Mouse (Mus musculus) limb, embryonic 14.5 days (tissue): Measurements from ENCODE around the gene Inca1. TPM values are rescaled to one million over a fixed set of nuclear protein-coding genes. Genes with fewer than 3 reads are reported as not detected.

Experiments used
- ATAC-seq: fragments of 200-750 bp; cut with Nextera tagmentation; 2 replicates; pipeline ENCODE4 v1.8.0; 2017; ENCODE audit warnings: low read depth, moderate number of reproducible peaks, moderate TSS enrichment; ENCODE audit not compliant: low FRiP score
- DNase-seq: peaks from one replicate; pipeline ENCODE4 v3.0.0-alpha.2; 2015; ENCODE audit warnings: low spot score
- H3K27ac ChIP-seq: fragments of 300-500 bp; sonication (generic); replicated peaks from 2 replicates; pipeline ENCODE4 v1.5.1; 2014; ENCODE audit warnings: low read depth, mild to moderate bottlenecking, low read length, moderate library complexity, mixed read lengths
- H3K27me3 ChIP-seq: fragments of 300-500 bp; sonication (generic); 2 replicates; pipeline ENCODE4 v1.6.1; 2014; ENCODE audit warnings: low read length, mixed read lengths; ENCODE audit not compliant: control insufficient read depth, insufficient read depth
- H3K36me3 ChIP-seq: fragments of 300-500 bp; sonication (generic); 2 replicates; pipeline ENCODE4 v1.6.1; 2014; ENCODE audit warnings: mild to moderate bottlenecking, low read length, moderate library complexity, mixed read lengths; ENCODE audit not compliant: control insufficient read depth, insufficient read depth
- H3K4me1 ChIP-seq: fragments of 300-500 bp; sonication (generic); 2 replicates; pipeline ENCODE4 v1.6.1; 2014; ENCODE audit warnings: antibody characterized with exemption, low read length, mixed read lengths; ENCODE audit not compliant: control insufficient read depth, insufficient read depth
- H3K4me2 ChIP-seq: fragments of 300-500 bp; sonication (generic); replicated peaks from 2 replicates; pipeline ENCODE4 v1.6.1; 2014; ENCODE audit warnings: low read depth, mild to moderate bottlenecking, low read length, moderate library complexity; ENCODE audit not compliant: severe bottlenecking
- H3K4me3 ChIP-seq: fragments of 300-500 bp; sonication (generic); replicated peaks from 2 replicates; pipeline ENCODE4 v1.5.1; 2014; ENCODE audit warnings: low read length
- H3K9ac ChIP-seq: fragments of 300-500 bp; sonication (generic); 2 replicates; pipeline ENCODE4 v1.6.1; 2014; ENCODE audit warnings: mild to moderate bottlenecking, low read depth, low read length, moderate library complexity; ENCODE audit not compliant: severe bottlenecking
- H3K9me3 ChIP-seq: fragments of 300-500 bp; sonication (generic); 2 replicates; pipeline ENCODE4 v1.6.1; 2016; ENCODE audit warnings: low read length; ENCODE audit not compliant: control insufficient read depth
- POLR2A ChIP-seq: fragments of 200-500 bp; IDR thresholded peaks from 2 replicates; pipeline ENCODE4 v1.8.0; 2012; ENCODE audit warnings: inconsistent platforms, mild to moderate bottlenecking, moderate library complexity, borderline replicate concordance; ENCODE audit not compliant: insufficient read depth, insufficient read length; ENCODE audit errors: extremely low read depth
- WGBS: fragments of 180-500 bp; shearing (Covaris S2); extraction: QIAGEN DNeasy Blood & Tissue Kit; methylation state at CpG from one replicate; pipeline ENCODE4 v1.1.7; 2014; 5-methylcytosine and 5-hydroxymethylcytosine counted together
- polyA plus RNA-seq, 2 experiments: library from polyadenylated mRNA; depleted of rRNA in 1 of 2; stranded (reverse) in 1 of 2; unstranded in 1 of 2; fragments of >200 nt; fragmentation: Nextera tagmentation in 1 of 2; extraction: Ambion mirVana in 1 of 2; gene quantifications; 2 replicates each; pipeline versions ENCODE4 v1.2.1 to v1.2.3; 2012 to 2014

Inca1 gene
- polyA plus RNA-seq, 2 experiments = 0.81 to 1.3 TPM

GRCm38 (mm10) chr11:70693504-70693903 lies 6.5 kb downstream of the Inca1 start:
- peaks cover 6% of the 10 kb centered on the region for H3K4me1 ChIP-seq
- no peak for TF ChIP-seq POLR2A
- no peak overlapping the region for H3K4me2 ChIP-seq
- H3K4me3 ChIP-seq = no peak overlapping the region
- no peaks in the 10 kb centered on the region for H3K36me3 ChIP-seq
- H3K27ac ChIP-seq = no peak overlapping the region
- no peak for ATAC-seq
- H3K9me3 ChIP-seq = no peaks in the 10 kb centered on the region
- DNase-seq = no peak
- 61% methylated on average over 3 of the region's 3 CpGs for WGBS
- no peak overlapping the region for H3K9ac ChIP-seq
- H3K27me3 ChIP-seq = no peaks in the 10 kb centered on the region

GRCm38 (mm10) chr11:70689578-70689977 lies 10.4 kb downstream of the Inca1 start:
- 57% methylated on average over 4 of the region's 4 CpGs for WGBS
- H3K4me1 ChIP-seq = peaks cover 9% of the 10 kb centered on the region
- no peak overlapping the region for H3K4me3 ChIP-seq
- no peak for TF ChIP-seq POLR2A
- ATAC-seq (no peak), DNase-seq (no peak)
- H3K9ac ChIP-seq = no peak overlapping the region
- no peaks in the 10 kb centered on the region for H3K27me3 ChIP-seq
- no peak overlapping the region for H3K4me2 ChIP-seq
- H3K27ac ChIP-seq = no peak overlapping the region
- H3K36me3 ChIP-seq = peaks cover 13% of the 10 kb centered on the region; the same call in 1 of the 2 replicates
- H3K9me3 ChIP-seq = no peaks in the 10 kb centered on the region

- Histone ChIP-seq H3K27ac (peak overlapping the region; percentile 79), H3K4me1 (peaks cover 9% of the 10 kb centered on the region), H3K9me3 (no peaks in the 10 kb centered on the region), H3K4me2 (peak overlapping the region; percentile 79), H3K27me3 (no peaks in the 10 kb centered on the region), H3K36me3 (peaks cover 23% of the 10 kb centered on the region), H3K4me3 (peak overlapping the region; percentile 75), H3K9ac (peak overlapping the region; percentile 77)
- no peak for TF ChIP-seq POLR2A
- ATAC-seq (no peak), DNase-seq (no peak)
- 11% methylated on average over 8 of the region's 8 CpGs for WGBS
These were observed 11.6 kb downstream of the Inca1 start for GRCm38 (mm10) chr11:70688372-70688771.

- Histone ChIP-seq H3K4me3 (peak within 1 kb of the TSS; percentile 75), H3K9me3 (no peaks in the 10 kb centered on the region), H3K4me2 (peak within 1 kb of the TSS; percentile 79), H3K36me3 (peaks cover 29% of the 10 kb centered on the region), H3K9ac (peak within 1 kb of the TSS; percentile 77), H3K4me1 (peaks cover 9% of the 10 kb centered on the region), H3K27ac (peak within 1 kb of the TSS; percentile 79), H3K27me3 (no peaks in the 10 kb centered on the region)
- DNase-seq (peak; percentile 69), ATAC-seq (peak; percentile 81)
- WGBS = 1% methylated on average over 46 of the region's 55 CpGs
- 0 out of 2 replicates have a peak, but pooled peaks have one; percentile 37 for TF ChIP-seq POLR2A
These were observed 12.3 kb downstream of the Inca1 start, which contains the start of gene Camta2 for GRCm38 (mm10) chr11:70687601-70688199. Camta2 (minus strand) TSS chr11:70688105.

GRCm38 (mm10) chr11:70686901-70687566 lies 12.9 kb downstream of the Inca1 start:
- peak; percentile 72 for ATAC-seq
- peaks cover 31% of the 10 kb centered on the region for H3K36me3 ChIP-seq
- H3K4me3 ChIP-seq = peak overlapping the region; percentile 75
- H3K4me1 ChIP-seq = peaks cover 9% of the 10 kb centered on the region
- 2% methylated on average over 15 of the region's 16 CpGs for WGBS
- H3K27me3 ChIP-seq = no peaks in the 10 kb centered on the region
- DNase-seq = no peak
- peak overlapping the region; percentile 79 for H3K27ac ChIP-seq
- peak overlapping the region; percentile 79 for H3K4me2 ChIP-seq
- no peak for TF ChIP-seq POLR2A
- H3K9me3 ChIP-seq = no peaks in the 10 kb centered on the region
- H3K9ac ChIP-seq = peak overlapping the region; percentile 77
